Mouse (Mus musculus) adrenal gland, postnatal 14 days (tissue): ENCODE results near the gene Mindy1. TPM values are rescaled to one million over a fixed set of nuclear protein-coding genes. Genes with fewer than 3 reads are reported as not detected.
"Not testable (repeated sequence)": the region's sequence is repeated elsewhere in the genome, so short reads cannot be mapped to it uniquely, and the experiment has no call there.

Experiments used
- DNase-seq: peaks from one replicate; pipeline ENCODE4 v3.0.0; 2021; ENCODE audit warnings: mixed read lengths
- total RNA-seq: library from RNA; stranded (reverse); gene quantifications from 2 replicates; pipeline ENCODE4 v1.2.3, GENCODE M21; 2021

Mindy1 gene
- total RNA-seq, 1 experiment from 2014 or later, result 78.9 TPM

DNA sequence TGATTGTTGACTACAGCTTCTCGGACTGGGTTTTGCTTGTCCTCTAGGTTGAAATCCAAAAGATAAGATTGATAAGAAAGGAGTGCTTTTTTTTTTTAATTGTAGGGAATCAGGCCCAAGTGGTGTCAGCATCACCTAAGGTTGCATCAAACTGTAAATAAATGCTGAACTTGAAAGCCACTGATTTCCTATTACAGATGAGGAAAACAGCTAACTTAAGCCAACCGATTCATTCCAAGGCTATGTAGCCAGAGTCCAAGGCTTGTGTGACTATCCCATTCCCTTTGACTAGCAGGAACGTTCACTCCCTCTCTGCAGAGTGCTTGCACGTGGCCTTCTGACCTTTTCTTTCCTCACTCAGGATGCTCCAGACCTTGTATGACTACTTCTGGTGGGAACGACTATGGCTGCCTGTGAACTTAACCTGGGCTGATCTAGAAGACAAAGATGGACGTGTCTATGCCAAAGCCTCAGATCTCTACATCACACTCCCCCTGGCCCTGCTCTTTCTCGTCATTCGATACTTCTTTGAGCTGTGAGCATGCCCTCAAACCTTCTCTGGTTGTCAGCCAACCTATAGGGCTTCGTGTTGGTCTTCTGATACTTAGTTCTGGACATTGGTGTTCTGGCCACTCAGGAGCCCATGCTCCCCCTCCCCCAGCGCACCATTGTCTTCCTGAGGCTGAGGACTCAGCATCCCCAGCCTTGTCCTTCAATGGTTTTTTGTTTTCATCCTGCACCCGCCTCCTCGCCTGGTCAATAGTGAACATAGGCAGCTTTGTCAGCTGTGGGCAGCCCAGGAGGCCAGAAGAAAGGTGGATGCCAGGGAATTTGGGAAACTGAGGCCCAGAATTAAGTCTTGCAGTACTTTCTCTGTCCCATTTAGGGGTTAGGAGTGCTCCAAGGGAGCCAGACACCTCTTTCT lies 38.8 kb downstream of the Mindy1 start:
- DNase-seq, result peak; percentile 40

- no peak for DNase-seq
Measured at GRCm38 (mm10) chr3:95323429-95323828, 42.3 kb downstream of the Mindy1 start.

GRCm38 (mm10) chr3:95324454-95325144 lies 43.5 kb downstream of the Mindy1 start:
- no peak for DNase-seq

DNA sequence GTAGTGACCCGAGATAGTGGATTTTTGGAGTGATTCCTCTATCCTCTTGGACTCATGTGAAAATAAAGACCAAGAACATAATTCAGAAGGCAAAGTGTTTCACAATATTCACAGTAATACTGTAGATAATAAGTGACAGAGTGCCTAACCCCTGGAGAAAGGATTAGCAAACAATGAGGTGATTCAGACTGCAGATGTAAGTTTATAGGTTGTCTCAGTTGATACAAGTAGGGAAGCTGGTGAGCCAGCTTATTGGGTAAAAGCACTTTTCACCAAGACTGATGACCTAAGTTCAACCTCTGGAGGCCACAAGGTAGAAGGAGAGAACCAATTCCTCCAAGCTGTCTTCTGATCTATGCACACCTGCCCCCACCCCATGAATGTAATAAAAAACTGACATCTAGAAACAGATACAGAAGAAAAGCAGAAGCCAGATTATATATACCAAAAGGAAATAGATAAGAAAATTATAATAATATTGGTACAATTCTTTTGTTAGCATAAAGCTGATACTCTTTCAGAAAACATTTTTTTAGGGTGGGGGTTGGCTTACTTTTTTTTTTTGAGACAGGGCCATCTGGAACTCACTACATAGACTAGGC lies 47.8 kb downstream of the Mindy1 start:
- no peak for DNase-seq

GRCm38 (mm10) chr3:95331528-95331927 lies 50.4 kb downstream of the Mindy1 start:
- DNase-seq, result no peak

- DNase-seq, result no peak
Measured at GRCm38 (mm10) chr3:95337345-95337744, 56.2 kb downstream of the Mindy1 start.

GRCm38 (mm10) chr3:95338251-95338650 lies 57.1 kb downstream of the Mindy1 start:
- DNase-seq, result no peak

DNA sequence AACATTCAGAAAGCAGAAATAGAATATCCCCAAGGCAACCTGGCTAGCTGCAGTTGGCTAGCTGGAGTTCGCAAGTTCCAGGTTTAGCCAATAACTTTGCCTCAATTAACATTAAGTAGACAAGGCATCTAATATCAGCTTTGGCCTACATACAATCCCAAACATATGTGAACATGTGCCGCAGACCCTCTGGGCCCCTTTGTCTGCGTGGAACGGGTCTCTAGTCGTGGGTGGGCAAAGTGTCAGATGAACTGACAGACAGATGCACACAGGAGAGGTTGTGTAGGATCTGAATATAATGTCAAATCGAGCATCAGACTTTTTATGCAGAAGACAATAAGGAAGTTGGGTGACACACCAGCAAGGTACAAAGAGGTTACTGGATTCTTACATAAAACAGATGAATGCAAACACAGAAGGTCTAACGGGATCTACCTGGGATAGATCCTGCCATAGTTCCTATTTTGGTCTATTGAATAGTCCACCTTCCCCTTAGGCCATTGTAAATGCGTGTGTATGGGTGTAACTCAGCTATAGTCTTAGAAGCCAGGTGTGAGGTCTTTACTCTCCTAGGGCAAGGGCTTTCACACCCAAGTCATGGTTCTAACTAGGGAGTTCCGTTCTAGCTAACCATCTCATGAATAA lies 62.3 kb downstream of the Mindy1 start:
- DNase-seq, result not testable (repeated sequence)

Other genes with a start within 250 kb of the Mindy1 start
- 218 and 243 TPM in 2 replicates for gene Psmd4, start 238.7 kb upstream of the Mindy1 start, total RNA-seq
- 42.9 and 43.8 TPM in 2 replicates for gene Pip5k1a, start 174.4 kb upstream of the Mindy1 start, total RNA-seq
- gene Vps72, start 170.3 kb upstream of the Mindy1 start, total RNA-seq, result 56.6 and 62.8 TPM in 2 replicates
- gene Tmod4, start 156.9 kb upstream of the Mindy1 start, total RNA-seq, result 1.4 TPM in 1 of 2 replicates, not detected in the other
- 39.8 and 43.6 TPM in 2 replicates for gene Scnm1, start 147.3 kb upstream of the Mindy1 start, total RNA-seq
- gene Lysmd1, start 147.3 kb upstream of the Mindy1 start, total RNA-seq, result 9.0 and 11.3 TPM in 2 replicates
- 1.7 and 7.8 TPM in 2 replicates for gene Tnfaip8l2, start 139.0 kb upstream of the Mindy1 start, total RNA-seq
- gene Sema6c, start 120.9 kb upstream of the Mindy1 start, total RNA-seq, result 2.8 and 5.4 TPM in 2 replicates
- gene Gabpb2, start 63.4 kb upstream of the Mindy1 start, total RNA-seq, result 22.6 and 26.4 TPM in 2 replicates
- gene Cdc42se1, start 52.6 kb upstream of the Mindy1 start, total RNA-seq, result 63.3 and 80.3 TPM in 2 replicates
- gene Mllt11, start 49.2 kb upstream of the Mindy1 start, total RNA-seq, result 6.9 and 15.1 TPM in 2 replicates
- gene Gm128, start 39.7 kb upstream of the Mindy1 start, total RNA-seq, result not detected in 2 replicates
- gene Bnipl, start 30.2 kb upstream of the Mindy1 start, total RNA-seq, result 0.19 and 0.34 TPM in 2 replicates
- 21.6 and 24.0 TPM in 2 replicates for gene Prune1, start 731 bp downstream of the Mindy1 start, total RNA-seq
- gene Anxa9, start 25.8 kb downstream of the Mindy1 start, total RNA-seq, result 1.1 and 1.6 TPM in 2 replicates
- 181 and 196 TPM in 2 replicates for gene Cers2, start 33.4 kb downstream of the Mindy1 start, total RNA-seq
- gene Setdb1, start 75.9 kb downstream of the Mindy1 start, total RNA-seq, result 27.1 and 28.0 TPM in 2 replicates
- gene 4930558C23Rik, start 121.5 kb downstream of the Mindy1 start, total RNA-seq, result not detected in 2 replicates
- 58.4 and 62.9 TPM in 2 replicates for gene Arnt, start 153.0 kb downstream of the Mindy1 start, total RNA-seq
- 8.4 and 11.0 TPM in 2 replicates for gene Ctsk, start 217.9 kb downstream of the Mindy1 start, total RNA-seq
- 15.2 and 28.4 TPM in 2 replicates for gene Ctss, start 245.4 kb downstream of the Mindy1 start, total RNA-seq